Mouse (Mus musculus): ENCODE results near the gene Olfr1351. TPM values are rescaled to one million over a fixed set of nuclear protein-coding genes. Genes with fewer than 3 reads are reported as not detected.
"Not testable (repeated sequence)": the region's sequence is repeated elsewhere in the genome, so short reads cannot be mapped to it uniquely, and the experiment has no call there.

The Olfr1351 gene
- polyA plus RNA-seq (2012; ENCODE audit: insufficient read depth, insufficient read length, missing spikeins), result 0.29 TPM in 1 of 2 replicates, not detected in the other

DNA sequence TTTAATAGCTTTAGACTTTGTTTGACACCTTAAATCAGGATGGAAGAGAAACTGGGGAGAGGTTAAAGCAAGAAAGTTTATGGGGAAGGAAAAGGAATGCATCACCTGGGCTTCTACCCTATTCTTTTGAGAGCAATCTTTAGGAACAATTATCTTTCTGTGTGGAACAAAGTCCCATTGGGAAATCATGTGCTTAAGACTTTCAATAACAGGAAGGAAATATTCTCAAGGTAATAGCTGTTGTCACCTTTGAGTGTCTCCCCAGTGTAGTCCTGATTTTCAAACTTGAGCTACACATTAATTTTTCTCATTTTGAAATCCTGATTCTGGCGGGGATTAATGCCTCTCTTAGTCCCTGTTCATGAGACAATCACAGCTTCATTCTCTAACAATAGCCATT is at the start of gene Olfr1351:
TSS of gene Olfr1351 (plus strand) at position 301 of the 400 bp plus-strand sequence.
- TF ChIP-seq CTCF (IDR thresholded peaks at IDR 0.05; ENCODE audit: low read depth, low read length), result no peak
- TF ChIP-seq POLR2A (IDR thresholded peaks at IDR 0.05; ENCODE audit: borderline replicate concordance, low read depth, low read length), result no peak
- Histone ChIP-seq H3K4me1 (ENCODE audit: control insufficient read depth, insufficient read depth, low read length) (no peaks in the 10 kb centered on the region), H3K27ac (ENCODE audit: insufficient read depth, low read depth, low read length) (no peak within 1 kb of the TSS), H3K4me3 (ENCODE audit: insufficient read depth, low read length) (no peak within 1 kb of the TSS)

DNA sequence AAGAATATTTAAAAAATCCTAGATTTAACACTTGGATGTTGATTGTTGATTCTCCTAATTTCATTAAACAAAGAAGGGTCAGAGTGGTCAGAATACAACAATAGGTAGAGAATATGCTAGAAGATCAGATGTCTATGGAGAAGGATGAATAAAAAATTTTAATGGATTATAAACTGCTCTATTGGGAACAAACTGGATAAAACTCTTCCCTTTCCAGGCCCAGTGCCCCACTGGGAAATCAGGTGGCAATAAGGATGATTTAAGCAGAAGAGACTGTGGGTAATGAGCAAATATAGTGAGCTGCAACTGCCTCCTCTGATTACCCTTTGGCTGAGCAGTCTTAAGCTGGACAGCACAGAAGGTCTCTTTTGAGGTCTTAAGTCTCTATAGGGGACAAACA is 49.3 kb upstream of the Olfr1351 start, which contains the start of gene Olfr1353:
TSS of gene Olfr1353 (plus strand) at position 301 of the 400 bp plus-strand sequence.
- H3K4me3 ChIP-seq (ENCODE audit: insufficient read depth, low read length); H3K27ac ChIP-seq (ENCODE audit: insufficient read depth, low read depth, low read length); H3K4me1 ChIP-seq (ENCODE audit: control insufficient read depth, insufficient read depth, low read length): not testable (repeated sequence)

DNA sequence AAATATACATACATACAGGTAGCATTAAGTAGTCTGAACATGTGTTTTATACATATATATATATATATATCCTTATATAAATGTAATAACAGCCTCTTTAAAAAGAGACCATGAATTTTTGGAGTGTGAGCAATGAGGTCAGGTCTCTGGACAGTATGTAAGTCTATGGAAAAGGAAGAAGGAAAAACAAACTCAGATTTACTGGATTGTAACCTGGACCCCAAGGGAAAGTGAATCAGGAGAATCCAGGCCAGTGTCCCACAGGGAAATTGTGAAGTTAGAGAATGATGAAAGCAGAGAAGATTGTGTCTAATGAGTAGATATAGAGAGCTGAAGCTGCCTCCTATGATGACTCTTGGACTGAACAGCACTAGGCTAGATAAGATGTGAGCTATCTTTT is 31.5 kb upstream of the Olfr1351 start, which contains the start of gene Olfr1352:
TSS of gene Olfr1352 (plus strand) at position 301 of the 400 bp plus-strand sequence.
- H3K4me3 ChIP-seq (ENCODE audit: insufficient read depth, low read length), result no peak within 1 kb of the TSS
- no peak within 1 kb of the TSS for H3K27ac ChIP-seq (ENCODE audit: insufficient read depth, low read depth, low read length)
- TF ChIP-seq CTCF (IDR thresholded peaks at IDR 0.05; ENCODE audit: low read depth, low read length) (no peak), POLR2A (IDR thresholded peaks at IDR 0.05; ENCODE audit: borderline replicate concordance, low read depth, low read length) (no peak)
- no peaks in the 10 kb centered on the region for H3K4me1 ChIP-seq (ENCODE audit: control insufficient read depth, insufficient read depth, low read length)

DNA sequence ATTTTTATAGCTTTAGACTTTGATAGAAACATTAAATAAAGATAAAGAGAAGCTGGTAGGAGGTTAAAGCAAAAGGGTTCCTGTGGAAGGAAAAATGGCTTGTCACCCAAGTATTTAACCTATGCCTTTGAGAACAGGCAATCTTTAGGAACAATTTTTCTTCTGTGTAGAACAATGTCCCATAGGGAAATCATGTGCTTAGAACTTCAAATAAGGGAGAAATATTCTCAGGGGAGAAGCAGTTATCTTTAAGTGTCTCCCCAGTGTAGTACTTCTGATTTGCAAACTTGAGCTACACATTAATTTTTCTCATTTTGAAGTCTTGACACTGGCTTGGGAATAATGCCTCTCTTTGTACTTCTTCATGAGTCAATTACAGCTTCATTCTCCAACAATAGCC is 16.2 kb downstream of the Olfr1351 start, which contains the start of gene Olfr57:
TSS of gene Olfr57 (plus strand) at position 301 of the 400 bp plus-strand sequence.
- Histone ChIP-seq H3K4me1 (ENCODE audit: control insufficient read depth, insufficient read depth, low read length) (no peaks in the 10 kb centered on the region), H3K4me3 (ENCODE audit: insufficient read depth, low read length) (no peak within 1 kb of the TSS), H3K27ac (ENCODE audit: insufficient read depth, low read depth, low read length) (no peak within 1 kb of the TSS)
- TF ChIP-seq CTCF (IDR thresholded peaks at IDR 0.05; ENCODE audit: low read depth, low read length) (no peak), POLR2A (IDR thresholded peaks at IDR 0.05; ENCODE audit: borderline replicate concordance, low read depth, low read length) (no peak)

DNA sequence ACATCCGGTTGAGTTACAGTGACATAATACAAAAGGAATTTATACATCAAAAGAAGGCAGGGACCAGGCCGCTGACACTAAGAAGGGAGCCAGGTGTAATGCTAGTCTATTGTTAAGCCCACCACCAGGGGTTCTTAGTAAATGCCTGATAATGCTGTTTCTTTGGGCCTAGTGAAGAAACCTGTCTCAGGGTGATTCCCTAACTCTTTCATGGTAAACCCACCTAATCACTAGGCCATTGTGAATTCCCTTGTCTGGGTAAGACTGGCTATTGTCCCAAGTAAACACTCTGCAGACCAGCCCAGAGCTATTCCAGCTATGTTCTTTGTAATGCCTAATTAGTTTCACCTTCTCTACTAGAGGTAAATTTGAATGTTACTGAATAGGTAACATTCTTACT is 30.2 kb downstream of the Olfr1351 start:
- not testable (repeated sequence) for H3K4me1 ChIP-seq (ENCODE audit: control insufficient read depth, insufficient read depth, low read length)

DNA sequence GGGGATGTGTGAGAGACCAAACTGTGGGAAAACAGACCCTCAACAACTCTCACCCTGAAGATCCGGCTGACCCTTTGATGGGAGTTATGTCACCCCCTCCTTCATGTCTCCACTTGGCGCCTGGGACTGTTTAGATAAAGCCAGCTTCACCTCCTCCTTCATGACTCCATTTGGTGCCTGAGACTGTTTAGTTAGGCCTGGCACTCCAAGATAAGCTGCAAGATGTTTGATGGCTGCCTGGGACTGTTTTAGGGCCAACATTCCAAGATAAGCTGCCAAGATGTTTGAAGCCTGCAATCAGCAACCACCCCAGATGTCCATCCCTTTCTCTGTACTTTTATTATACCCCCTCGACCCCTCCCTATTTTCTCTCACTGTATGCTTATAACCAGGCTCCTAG is 45.1 kb downstream of the Olfr1351 start:
- H3K4me1 ChIP-seq (ENCODE audit: control insufficient read depth, insufficient read depth, low read length); H3K27ac ChIP-seq (ENCODE audit: insufficient read depth, low read depth, low read length); H3K4me3 ChIP-seq (ENCODE audit: insufficient read depth, low read length): not testable (repeated sequence)

More for the DNA sequence above, 30.2 kb downstream of the Olfr1351 start:
- H3K27ac ChIP-seq (ENCODE audit: insufficient read depth, low read depth, low read length); H3K4me3 ChIP-seq (ENCODE audit: insufficient read depth, low read length): not testable (repeated sequence)

Other genes starting within 250 kb of the Olfr1351 start
- gene Slc1a6, start 232.0 kb upstream of the Olfr1351 start, polyA plus RNA-seq (2012; ENCODE audit: insufficient read depth, insufficient read length, missing spikeins), result not detected in 2 replicates
- gene Olfr1356, start 160.3 kb upstream of the Olfr1351 start, polyA plus RNA-seq (2012; ENCODE audit: insufficient read depth, insufficient read length, missing spikeins), result not detected in 2 replicates
- not detected in 2 replicates for gene Olfr1355, start 136.9 kb upstream of the Olfr1351 start, polyA plus RNA-seq (2012; ENCODE audit: insufficient read depth, insufficient read length, missing spikeins)
- gene Olfr1354, start 99.3 kb upstream of the Olfr1351 start, polyA plus RNA-seq (2012; ENCODE audit: insufficient read depth, insufficient read length, missing spikeins), result not detected in 2 replicates
- gene Olfr8, start 61.8 kb upstream of the Olfr1351 start, polyA plus RNA-seq (2012; ENCODE audit: insufficient read depth, insufficient read length, missing spikeins), result not detected in 2 replicates
- not detected in 2 replicates for gene Olfr1353, start 49.2 kb upstream of the Olfr1351 start, polyA plus RNA-seq (2012; ENCODE audit: insufficient read depth, insufficient read length, missing spikeins)
- not detected in 2 replicates for gene Olfr1352, start 31.4 kb upstream of the Olfr1351 start, polyA plus RNA-seq (2012; ENCODE audit: insufficient read depth, insufficient read length, missing spikeins)
- not detected in 2 replicates for gene Olfr57, start 16.3 kb downstream of the Olfr1351 start, polyA plus RNA-seq (2012; ENCODE audit: insufficient read depth, insufficient read length, missing spikeins)
- gene 2610008E11Rik, start 85.1 kb downstream of the Olfr1351 start, polyA plus RNA-seq (2012; ENCODE audit: insufficient read depth, insufficient read length, missing spikeins), result 7.9 and 9.7 TPM in 2 replicates
- not detected in 2 replicates for gene Vmn2r80, start 136.3 kb downstream of the Olfr1351 start, polyA plus RNA-seq (2012; ENCODE audit: insufficient read depth, insufficient read length, missing spikeins)
- not detected in 2 replicates for gene Vmn2r81, start 235.2 kb downstream of the Olfr1351 start, polyA plus RNA-seq (2012; ENCODE audit: insufficient read depth, insufficient read length, missing spikeins)

Measured in bone marrow macrophage, adult 2 months (primary cell).